Mouse (Mus musculus) lung, postnatal 4 days (tissue): Measurements from ENCODE around the gene Rasl10b.
A peak's percentile ranks its signal among the peaks of the same experiment; 100 is the strongest.

ENCODE experiments used
- DNase-seq, 2 experiments: peaks; one replicate each; pipeline ENCODE4 v3.0.0; 2021

Rasl10b gene

GRCm38 (mm10) chr11:83432533-83432932 lies 23.6 kb downstream of the Rasl10b start:
- no peak for DNase-seq

GRCm38 (mm10) chr11:83437377-83437776 lies 28.4 kb downstream of the Rasl10b start, which contains the start of gene 1700020L24Rik:
Gene 1700020L24Rik (plus strand): TSS chr11:83437677.
- DNase-seq: no peak

GRCm38 (mm10) chr11:83439426-83440060 lies 30.6 kb downstream of the Rasl10b start:
- no peak for DNase-seq

GRCm38 (mm10) chr11:83440081-83441064 lies 31.4 kb downstream of the Rasl10b start:
- DNase-seq: peak; percentile 89

- DNase-seq: no peak
These were observed 32.3 kb downstream of the Rasl10b start for GRCm38 (mm10) chr11:83441235-83441634.

GRCm38 (mm10) chr11:83442596-83443267 lies 33.8 kb downstream of the Rasl10b start:
- peak in 1 of 2 experiments; percentile 81 for DNase-seq

GRCm38 (mm10) chr11:83443824-83444223 lies 34.9 kb downstream of the Rasl10b start:
- DNase-seq: no peak

GRCm38 (mm10) chr11:83445001-83445400 lies 36.1 kb downstream of the Rasl10b start:
- DNase-seq: no peak

- DNase-seq: no peak
These were observed 38.7 kb downstream of the Rasl10b start for GRCm38 (mm10) chr11:83447612-83448011.

GRCm38 (mm10) chr11:83448021-83448926 lies 39.3 kb downstream of the Rasl10b start:
- DNase-seq: peak; percentile 31 to 60

GRCm38 (mm10) chr11:83448927-83449236 lies 39.9 kb downstream of the Rasl10b start:
- peak; percentile 71 to 82 for DNase-seq

GRCm38 (mm10) chr11:83449298-83449697 lies 40.4 kb downstream of the Rasl10b start:
- DNase-seq: peak in 1 of 2 experiments; percentile 47

- no peak for DNase-seq
These were observed 41.6 kb downstream of the Rasl10b start for GRCm38 (mm10) chr11:83450550-83450949.

- no peak for DNase-seq
These were observed 42.3 kb downstream of the Rasl10b start for GRCm38 (mm10) chr11:83451281-83451680.

GRCm38 (mm10) chr11:83454548-83454947 lies 45.6 kb downstream of the Rasl10b start:
- peak; percentile 58 to 77 for DNase-seq

GRCm38 (mm10) chr11:83455608-83456007 lies 46.7 kb downstream of the Rasl10b start:
- DNase-seq: no peak

GRCm38 (mm10) chr11:83457257-83457656 lies 48.3 kb downstream of the Rasl10b start:
- DNase-seq: no peak

- no peak for DNase-seq
These were observed 49.1 kb downstream of the Rasl10b start for GRCm38 (mm10) chr11:83457912-83458601.

GRCm38 (mm10) chr11:83461462-83462027 lies 52.6 kb downstream of the Rasl10b start:
- no peak for DNase-seq

- DNase-seq: peak; percentile 74 to 78
These were observed 53.8 kb downstream of the Rasl10b start, which contains the start of gene Mmp28 for GRCm38 (mm10) chr11:83462711-83463244. Gene Mmp28 (minus strand): TSS chr11:83463071.

- peak; percentile 47 to 79 for DNase-seq
These were observed 57.0 kb downstream of the Rasl10b start for GRCm38 (mm10) chr11:83465976-83466375.
